Mouse (Mus musculus): ENCODE measurements around the gene Camkmt.

The Camkmt gene

GRCm38 (mm10) chr17:85291601-85292000 lies 201.2 kb downstream of the Camkmt start:
- DNase-seq (ENCODE audit: low spot score in 2 of 2), result no peak

- peak in 1 of 2 experiments; percentile 36 for DNase-seq (ENCODE audit: low spot score in 2 of 2)
Observed at GRCm38 (mm10) chr17:85292276-85292675, 201.9 kb downstream of the Camkmt start.

- no peak for DNase-seq (ENCODE audit: low spot score in 2 of 2)
Observed at GRCm38 (mm10) chr17:85303686-85304085, 213.3 kb downstream of the Camkmt start.

- no peak for DNase-seq (ENCODE audit: low spot score in 2 of 2)
Observed at GRCm38 (mm10) chr17:85308566-85308965, 218.2 kb downstream of the Camkmt start.

GRCm38 (mm10) chr17:85309046-85309445 lies 218.7 kb downstream of the Camkmt start:
- no peak for DNase-seq (ENCODE audit: low spot score in 2 of 2)

GRCm38 (mm10) chr17:85311348-85311747 lies 221.0 kb downstream of the Camkmt start:
- DNase-seq (ENCODE audit: low spot score in 2 of 2), result peak in 1 of 2 experiments; percentile 24

- DNase-seq (ENCODE audit: low spot score in 2 of 2), result no peak
Observed at GRCm38 (mm10) chr17:85318401-85318800, 228.0 kb downstream of the Camkmt start.

- DNase-seq (ENCODE audit: low spot score in 2 of 2), result no peak
Observed at GRCm38 (mm10) chr17:85319779-85320300, 229.5 kb downstream of the Camkmt start.

- no peak for DNase-seq (ENCODE audit: low spot score in 2 of 2)
Observed at GRCm38 (mm10) chr17:85328901-85329300, 238.5 kb downstream of the Camkmt start.

- DNase-seq (ENCODE audit: low spot score in 2 of 2), result no peak
Observed at GRCm38 (mm10) chr17:85335464-85335863, 245.1 kb downstream of the Camkmt start.

GRCm38 (mm10) chr17:85337666-85338065 lies 247.3 kb downstream of the Camkmt start:
- no peak for DNase-seq (ENCODE audit: low spot score in 2 of 2)

- DNase-seq (ENCODE audit: low spot score in 2 of 2), result no peak
Observed at GRCm38 (mm10) chr17:85341134-85341700, 250.9 kb downstream of the Camkmt start.

GRCm38 (mm10) chr17:85342471-85342870 lies 252.1 kb downstream of the Camkmt start:
- no peak for DNase-seq (ENCODE audit: low spot score in 2 of 2)

GRCm38 (mm10) chr17:85343435-85343834 lies 253.1 kb downstream of the Camkmt start:
- no peak for DNase-seq (ENCODE audit: low spot score in 2 of 2)

GRCm38 (mm10) chr17:85346701-85347100 lies 256.3 kb downstream of the Camkmt start:
- DNase-seq (ENCODE audit: low spot score in 2 of 2), result no peak

- DNase-seq (ENCODE audit: low spot score in 2 of 2), result no peak
Observed at GRCm38 (mm10) chr17:85349331-85349935, 259.1 kb downstream of the Camkmt start.

- DNase-seq (ENCODE audit: low spot score in 2 of 2), result no peak
Observed at GRCm38 (mm10) chr17:85351301-85351700, 260.9 kb downstream of the Camkmt start.

GRCm38 (mm10) chr17:85352731-85353130 lies 262.4 kb downstream of the Camkmt start:
- DNase-seq (ENCODE audit: low spot score in 2 of 2), result no peak

- no peak for DNase-seq (ENCODE audit: low spot score in 2 of 2)
Observed at GRCm38 (mm10) chr17:85353191-85353590, 262.8 kb downstream of the Camkmt start.

- DNase-seq (ENCODE audit: low spot score in 2 of 2), result no peak
Observed at GRCm38 (mm10) chr17:85353636-85354035, 263.3 kb downstream of the Camkmt start.

GRCm38 (mm10) chr17:85355356-85355755 lies 265.0 kb downstream of the Camkmt start:
- DNase-seq (ENCODE audit: low spot score in 2 of 2), result no peak

- no peak for DNase-seq (ENCODE audit: low spot score in 2 of 2)
Observed at GRCm38 (mm10) chr17:85361006-85361405, 270.7 kb downstream of the Camkmt start.

- DNase-seq (ENCODE audit: low spot score in 2 of 2), result no peak
Observed at GRCm38 (mm10) chr17:85367319-85367718, 277.0 kb downstream of the Camkmt start.
